Mouse (Mus musculus): ENCODE measurements around the gene Moxd1.
"Not testable (repeated sequence)": the region's sequence is repeated elsewhere in the genome, so short reads cannot be mapped to it uniquely, and the experiment has no call there.

The Moxd1 gene

GRCm38 (mm10) chr10:24276211-24276610 is 52.9 kb downstream of the Moxd1 start:
- DNase-seq, result no peak

- no peak for DNase-seq
Observed at GRCm38 (mm10) chr10:24282650-24283049, 59.3 kb downstream of the Moxd1 start.

GRCm38 (mm10) chr10:24291611-24292010 is 68.3 kb downstream of the Moxd1 start:
- no peak for DNase-seq

- DNase-seq, result no peak
Observed at GRCm38 (mm10) chr10:24292671-24293070, 69.4 kb downstream of the Moxd1 start.

GRCm38 (mm10) chr10:24296608-24297007 is 73.3 kb downstream of the Moxd1 start:
- no peak for DNase-seq

- peak; percentile 78 for DNase-seq
Observed at GRCm38 (mm10) chr10:24297792-24298191, 74.5 kb downstream of the Moxd1 start.

- peak; percentile 62 for DNase-seq
Observed at GRCm38 (mm10) chr10:24298260-24299244, 75.2 kb downstream of the Moxd1 start.

- DNase-seq, result peak; percentile 70
Observed at GRCm38 (mm10) chr10:24312191-24312611, 88.9 kb downstream of the Moxd1 start.

GRCm38 (mm10) chr10:24317126-24317836 is 94.0 kb downstream of the Moxd1 start:
- DNase-seq, result peak; percentile 63

- DNase-seq, result no peak
Observed at GRCm38 (mm10) chr10:24320326-24320725, 97.0 kb downstream of the Moxd1 start.

GRCm38 (mm10) chr10:24323066-24323465 is 99.7 kb downstream of the Moxd1 start:
- no peak for DNase-seq

GRCm38 (mm10) chr10:24327265-24327664 is 103.9 kb downstream of the Moxd1 start:
- DNase-seq, result not testable (repeated sequence)

GRCm38 (mm10) chr10:24332799-24333198 is 109.5 kb downstream of the Moxd1 start:
- no peak for DNase-seq

- no peak for DNase-seq
Observed at GRCm38 (mm10) chr10:24339593-24340143, 116.4 kb downstream of the Moxd1 start.

- DNase-seq, result no peak
Observed at GRCm38 (mm10) chr10:24340551-24341213, 117.4 kb downstream of the Moxd1 start.

- no peak for DNase-seq
Observed at GRCm38 (mm10) chr10:24341214-24341589, 117.9 kb downstream of the Moxd1 start.

- no peak for DNase-seq
Observed at GRCm38 (mm10) chr10:24343068-24343467, 119.8 kb downstream of the Moxd1 start.

Measured in right cerebral cortex, postnatal 4 days (tissue).